Mouse (Mus musculus) small intestine, adult 2 months (tissue): ENCODE measurements around the gene Arnt2. TPM values are rescaled to one million over a fixed set of nuclear protein-coding genes. Genes with fewer than 3 reads are reported as not detected.

Experiments
- H3K27ac ChIP-seq: fragments of 200-500 bp; 2 replicates; pipeline ENCODE4 v1.5.1; 2012; ENCODE audit warnings: low read depth, low read length, control low read depth, inconsistent platforms; ENCODE audit not compliant: insufficient read depth
- H3K27me3 ChIP-seq: fragments of 200-500 bp; 2 replicates; pipeline ENCODE4 v1.6.1; 2012; ENCODE audit warnings: mild to moderate bottlenecking, moderate library complexity, low read length, inconsistent platforms; ENCODE audit not compliant: control insufficient read depth, insufficient read depth
- H3K36me3 ChIP-seq: fragments of 200-500 bp; 2 replicates; pipeline ENCODE4 v1.6.1; 2012; ENCODE audit warnings: mild to moderate bottlenecking, low read length, control low read depth, inconsistent platforms; ENCODE audit not compliant: control insufficient read depth, insufficient read depth
- H3K4me1 ChIP-seq: fragments of 200-500 bp; 2 replicates; pipeline ENCODE4 v1.6.1; 2012; ENCODE audit warnings: low read length, inconsistent platforms, mixed read lengths; ENCODE audit not compliant: control insufficient read depth, insufficient read depth, insufficient read length
- H3K4me3 ChIP-seq: fragments of 200-500 bp; 2 replicates; pipeline ENCODE4 v1.5.1; 2012; ENCODE audit warnings: low read depth, mild to moderate bottlenecking, control low read depth, inconsistent platforms, low read length, moderate library complexity
- CTCF ChIP-seq: fragments of 200-500 bp; IDR thresholded peaks from 2 replicates; pipeline ENCODE4 v1.5.1; 2012; ENCODE audit warnings: low read depth, mild to moderate bottlenecking, control low read depth, inconsistent platforms, low read length, moderate library complexity, mixed read lengths; ENCODE audit not compliant: insufficient replicate concordance, insufficient read length; ENCODE audit errors: extremely low read depth
- POLR2A ChIP-seq: fragments of 200-500 bp; IDR thresholded peaks from 2 replicates; pipeline ENCODE4 v1.6.1; 2012; ENCODE audit warnings: low read depth, mild to moderate bottlenecking, control low read depth, inconsistent platforms, low read length, moderate library complexity
- WGBS: fragments of 180-500 bp; shearing (Covaris S2); methylation state at CpG from one replicate; pipeline ENCODE4 v1.1.7; 2018; 5-methylcytosine and 5-hydroxymethylcytosine counted together
- polyA plus RNA-seq: library from polyadenylated mRNA; depleted of rRNA; stranded (reverse); fragments of >200 nt; gene quantifications from 2 replicates; pipeline ENCODE4 v1.2.3, GENCODE M21; 2012

The Arnt2 gene
- polyA plus RNA-seq, 1 experiment, result 3.2 TPM

GRCm38 (mm10) chr7:84348145-84348911 is 61.6 kb downstream of the Arnt2 start:
- TF ChIP-seq POLR2A, result no peak
- TF ChIP-seq CTCF, result no peak
- Histone ChIP-seq H3K4me3 (no peak overlapping the region), H3K36me3 (no peaks in the 10 kb centered on the region), H3K4me1 (no peaks in the 10 kb centered on the region), H3K27ac (no peak overlapping the region), H3K27me3 (no peaks in the 10 kb centered on the region)
- WGBS, result 89% methylated on average over 9 of the region's 9 CpGs

DNA sequence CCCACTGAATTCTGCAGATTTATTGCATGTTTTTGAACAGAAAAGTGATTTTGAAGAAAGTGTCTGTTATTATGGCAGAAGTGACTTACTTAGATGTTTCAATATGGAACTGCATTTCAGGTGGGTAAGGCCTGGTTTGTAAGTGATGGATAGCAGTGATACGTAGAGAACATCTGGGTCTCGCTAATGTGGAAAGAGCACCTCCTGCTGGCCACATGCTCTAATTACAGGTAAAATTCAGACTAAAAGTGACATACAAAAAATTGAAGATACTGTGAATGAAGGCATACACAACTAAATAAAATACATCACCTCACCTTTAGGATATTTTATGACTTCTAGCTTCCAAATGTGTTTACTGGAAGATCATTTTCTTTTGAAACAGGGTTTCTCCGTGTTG is 66.8 kb downstream of the Arnt2 start:
- Histone ChIP-seq H3K36me3 (no peaks in the 10 kb centered on the region), H3K4me1 (peaks cover 3% of the 10 kb centered on the region; the same call in 1 of the 2 replicates), H3K4me3 (no peak overlapping the region), H3K27ac (no peak overlapping the region), H3K27me3 (no peaks in the 10 kb centered on the region)
- TF ChIP-seq CTCF (no peak), POLR2A (no peak)
- 96% methylated on average over 3 of the region's 3 CpGs for WGBS

- Histone ChIP-seq H3K4me3 (no peak overlapping the region), H3K27me3 (no peaks in the 10 kb centered on the region), H3K27ac (no peak overlapping the region), H3K36me3 (no peaks in the 10 kb centered on the region), H3K4me1 (peaks cover 3% of the 10 kb centered on the region; the same call in 1 of the 2 replicates)
- no peak for TF ChIP-seq POLR2A
- WGBS, result 70% methylated on average over 1 of the region's 1 CpGs
These were observed 69.0 kb downstream of the Arnt2 start for GRCm38 (mm10) chr7:84341001-84341400.

GRCm38 (mm10) chr7:84339186-84339585 is 70.8 kb downstream of the Arnt2 start:
- Histone ChIP-seq H3K36me3 (no peaks in the 10 kb centered on the region), H3K27ac (peak overlapping the region; percentile 29; the same call in 1 of the 2 replicates), H3K27me3 (no peaks in the 10 kb centered on the region), H3K4me1 (peaks cover 3% of the 10 kb centered on the region; the same call in 1 of the 2 replicates), H3K4me3 (no peak overlapping the region)
- WGBS, result 61% methylated on average over 1 of the region's 1 CpGs
- TF ChIP-seq CTCF (no peak), POLR2A (no peak)

DNA sequence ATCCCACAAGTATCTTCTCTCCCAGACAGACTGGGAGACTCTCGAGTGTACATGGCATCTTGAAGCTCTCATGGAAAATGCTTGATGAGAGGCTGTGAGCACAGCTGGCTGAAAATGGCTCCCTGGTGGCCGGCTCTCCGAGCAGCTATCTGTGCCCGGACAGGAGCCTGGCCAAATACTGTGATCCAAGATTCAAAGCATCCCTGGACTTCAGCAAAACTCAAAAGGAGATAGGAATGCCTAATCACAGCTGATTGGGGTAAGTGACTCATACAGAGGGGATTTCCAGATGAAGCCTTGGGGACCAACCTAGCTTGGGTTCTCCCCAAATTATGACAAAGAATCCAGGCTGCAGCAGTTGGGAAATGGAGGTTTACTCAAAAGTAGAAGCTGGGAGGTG is 72.2 kb downstream of the Arnt2 start:
- peaks cover 3% of the 10 kb centered on the region; the same call in 1 of the 2 replicates for H3K4me1 ChIP-seq
- TF ChIP-seq POLR2A, result no peak
- TF ChIP-seq CTCF, result no peak
- 74% methylated on average over 4 of the region's 4 CpGs for WGBS
- no peak overlapping the region for H3K4me3 ChIP-seq
- H3K27ac ChIP-seq, result no peak overlapping the region
- no peaks in the 10 kb centered on the region for H3K36me3 ChIP-seq
- no peaks in the 10 kb centered on the region for H3K27me3 ChIP-seq

DNA sequence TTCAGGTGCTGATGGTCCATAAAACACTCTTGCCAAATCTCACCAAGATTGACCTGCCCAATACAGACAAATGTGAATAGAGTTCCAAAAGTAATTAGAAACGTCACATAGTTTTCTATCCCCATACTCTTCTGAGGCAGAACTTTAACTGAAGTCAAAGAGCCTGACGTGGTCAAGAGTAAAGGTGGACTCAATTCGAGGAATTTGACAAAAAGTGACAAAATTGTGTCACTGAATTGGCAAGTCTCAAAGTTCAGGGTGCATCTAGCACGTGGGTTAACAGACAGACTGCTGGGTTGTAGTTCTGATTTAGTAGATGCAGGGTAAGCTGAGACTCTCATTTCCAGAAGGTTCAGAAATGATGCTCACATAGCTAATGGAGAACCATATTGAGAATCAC is 73.1 kb downstream of the Arnt2 start:
- H3K36me3 ChIP-seq, result no peaks in the 10 kb centered on the region
- no peak overlapping the region for H3K4me3 ChIP-seq
- no peak for TF ChIP-seq POLR2A
- no peak for TF ChIP-seq CTCF
- H3K27me3 ChIP-seq, result no peaks in the 10 kb centered on the region
- WGBS, result 79% methylated on average over 4 of the region's 4 CpGs
- no peak overlapping the region for H3K27ac ChIP-seq
- peaks cover 3% of the 10 kb centered on the region; the same call in 1 of the 2 replicates for H3K4me1 ChIP-seq

DNA sequence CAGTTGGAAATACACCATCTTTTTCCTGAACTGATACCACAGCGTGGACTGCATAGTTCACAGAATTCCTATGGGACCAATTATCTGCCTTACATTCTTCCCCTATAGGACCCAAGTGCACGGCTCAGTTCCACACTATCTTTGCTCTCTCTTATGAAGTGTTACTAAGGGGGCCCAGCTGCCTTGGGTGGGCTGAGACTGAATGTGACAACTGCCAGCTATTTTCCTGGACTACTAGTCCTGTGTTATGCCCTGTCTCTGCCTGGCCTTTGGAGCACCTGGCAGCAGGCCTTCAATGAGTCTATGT is 73.4 kb downstream of the Arnt2 start:
- Histone ChIP-seq H3K27ac (no peak overlapping the region), H3K4me1 (peaks cover 3% of the 10 kb centered on the region; the same call in 1 of the 2 replicates), H3K27me3 (no peaks in the 10 kb centered on the region), H3K4me3 (no peak overlapping the region), H3K36me3 (no peaks in the 10 kb centered on the region)
- TF ChIP-seq CTCF (no peak), POLR2A (no peak)
- 82% methylated on average over 2 of the region's 2 CpGs for WGBS
